10 mouse cellular contexts compared by ENCODE assay signal in the genomic region with DNA sequence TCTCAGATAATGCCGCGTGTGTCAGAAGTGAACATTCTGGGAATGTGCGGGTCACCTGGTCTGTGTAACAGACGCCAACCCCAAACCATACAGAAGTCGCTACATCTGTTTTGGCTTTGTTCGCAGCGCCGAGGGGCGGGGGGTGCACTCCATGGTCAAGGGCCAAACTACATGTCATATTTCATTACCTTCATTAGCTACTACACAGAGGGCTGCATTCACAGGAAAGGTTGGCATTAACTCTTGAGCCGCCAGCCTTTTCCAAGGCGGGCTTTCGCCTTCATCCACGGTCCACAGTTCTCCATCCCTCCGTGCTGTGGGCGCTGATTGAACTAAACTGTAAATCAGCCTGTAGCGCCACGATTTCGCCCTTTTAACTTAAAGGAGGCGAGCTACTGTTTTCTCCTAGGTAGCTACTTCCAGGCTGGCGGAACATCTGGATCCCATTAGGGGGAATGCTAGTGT.
DNase-seq lines count a peak whose midpoint lies in the region; ATAC-seq and TF ChIP-seq lines count a peak whose summit lies in the region.
"Had no signal": no experiment of that assay in that cellular context is flagged by ENCODE, and none has a peak within 500 bp of the region (broad histone marks: within the 10 kb centered on the region; RNA-seq: fewer than 3 reads in every experiment).

No protein-coding gene starts in this region.

- TF ChIP-seq EP300 in heart, adult 2 months (IDR thresholded peaks at IDR 0.05; ENCODE audit: insufficient read depth, low read depth, low read length) = no peak

- no peaks in the 10 kb centered on the region for H3K27me3 ChIP-seq in heart, embryonic 11.5 days (ENCODE audit: control insufficient read depth, insufficient read depth, low read length)
- no peaks in the 10 kb centered on the region for H3K27me3 ChIP-seq in heart, adult 2 months (ENCODE audit: control insufficient read depth, insufficient read depth, low read length)
- no peaks in the 10 kb centered on the region for H3K27me3 ChIP-seq in midbrain, embryonic 15.5 days (replicated peaks)

- no peak for TF ChIP-seq CTCF in heart, adult 2 months (IDR thresholded peaks at IDR 0.05)

- no peak for DNase-seq in heart, adult 2 months
- DNase-seq in Muller cell, postnatal 12 days (ENCODE audit: inconsistent ontology term) = peak; percentile 62
- DNase-seq in forelimb bud, embryonic 11.5 days (ENCODE audit: low read depth, low spot score) = peak; percentile 96
- DNase-seq in spleen, postnatal 36 days (ENCODE audit: low spot score in 2 of 2) = no peak
- DNase-seq in cerebellum, adult 9-10 months = no peak
- DNase-seq in frontal cortex, postnatal 10 days (ENCODE audit: low spot score in 2 of 2) = no peak
- DNase-seq: cerebellum, adult 2 months had no signal

- no peak overlapping the region for H3K9ac ChIP-seq in heart, embryonic 11.5 days (ENCODE audit: low read depth, low read length)
- no peak overlapping the region for H3K9ac ChIP-seq in heart, adult 2 months (ENCODE audit: low read depth, low read length)
- no peak overlapping the region for H3K9ac ChIP-seq in midbrain, embryonic 15.5 days
- H3K9ac ChIP-seq: liver, embryonic 14.5 days had no signal

- ATAC-seq in heart, embryonic 11.5 days (replicated peaks; ENCODE audit: insufficient number of reproducible peaks, low FRiP score, low TSS enrichment) = no peak; the same call in 1 of the 2 replicates
- no peak for ATAC-seq in midbrain, embryonic 15.5 days (replicated peaks)

- no peaks in the 10 kb centered on the region for H3K36me3 ChIP-seq in heart, embryonic 11.5 days (ENCODE audit: control insufficient read depth, insufficient read depth, low read length)
- H3K36me3 ChIP-seq in heart, adult 2 months (ENCODE audit: control insufficient read depth, insufficient read depth, low read length) = no peaks in the 10 kb centered on the region
- H3K36me3 ChIP-seq in midbrain, embryonic 15.5 days (replicated peaks) = no peaks in the 10 kb centered on the region

- H3K4me3 ChIP-seq in heart, embryonic 11.5 days (ENCODE audit: low read depth, low read length) = peak overlapping the region; percentile 10
- no peak overlapping the region for H3K4me3 ChIP-seq in heart, adult 2 months
- no peak overlapping the region for H3K4me3 ChIP-seq in midbrain, embryonic 15.5 days

- peak overlapping the region; percentile 53 for H3K4me2 ChIP-seq in heart, embryonic 11.5 days
- H3K4me2 ChIP-seq in midbrain, embryonic 15.5 days = peak overlapping the region; percentile 21; the same call in 1 of the 2 replicates

- no peaks in the 10 kb centered on the region for H3K4me1 ChIP-seq in heart, embryonic 11.5 days (ENCODE audit: control insufficient read depth, insufficient read depth, low read length)
- no peaks in the 10 kb centered on the region for H3K4me1 ChIP-seq in heart, adult 2 months (ENCODE audit: control insufficient read depth, insufficient read depth, low read length)
- 0 out of 2 replicates have a peak, but pooled peaks cover 7% of the 10 kb centered on the region for H3K4me1 ChIP-seq in midbrain, embryonic 15.5 days

- H3K27ac ChIP-seq in heart, embryonic 11.5 days (ENCODE audit: low read depth, low read length) = no peak overlapping the region
- H3K27ac ChIP-seq in heart, adult 2 months = no peak overlapping the region
- no peak overlapping the region for H3K27ac ChIP-seq in midbrain, embryonic 15.5 days
- H3K27ac ChIP-seq: liver, embryonic 14.5 days had no signal

- no peaks in the 10 kb centered on the region for H3K79me2 ChIP-seq in heart, adult 2 months (replicated peaks; ENCODE audit: control insufficient read depth, insufficient read depth, low read length)

- no peaks in the 10 kb centered on the region; the same call in 1 of the 2 replicates for H3K9me3 ChIP-seq in heart, embryonic 11.5 days (replicated peaks; ENCODE audit: control insufficient read depth, low read length)
- H3K9me3 ChIP-seq in midbrain, embryonic 15.5 days = no peaks in the 10 kb centered on the region

- no peak for TF ChIP-seq POLR2A in heart, adult 2 months (IDR thresholded peaks at IDR 0.05; ENCODE audit: insufficient read depth, low read depth, low read length)

- intact Hi-C loops in heart, adult 2 months (cut with DNase I) = no loop called here

- WGBS in heart, embryonic 11.5 days (ENCODE audit: insufficient replicate concordance) = 28% methylated on average over 20 of the region's 20 CpGs
- 36% methylated on average over 20 of the region's 20 CpGs for WGBS in heart, adult 2 months
- WGBS in midbrain, embryonic 15.5 days = 66% methylated on average over 20 of the region's 20 CpGs

Comparison
In these comparisons a context has a peak if more than half of its experiments do, and no peak if none do; other contexts are left out.
1. DNase-seq: peak in Muller cell, postnatal 12 days (single experiment) and forelimb bud, embryonic 11.5 days (single experiment); none in heart, adult 2 months (0 of 2), spleen, postnatal 36 days (0 of 2), cerebellum, adult 9-10 months (single experiment) and frontal cortex, postnatal 10 days (0 of 2).